Comparison of ENCODE assay signal across 14 mouse cellular contexts in genomic region chr4:133113351-133113882, GRCm38 (mm10). TPM values are rescaled to one million over a fixed set of nuclear protein-coding genes. Genes with fewer than 3 reads are reported as not detected.
DNase-seq lines count a peak whose midpoint lies in the region; ATAC-seq lines count a peak whose summit lies in the region.
"Had no signal": no experiment of that assay in that cellular context is flagged by ENCODE, and none has a peak within 500 bp of the region (broad histone marks: within the 10 kb centered on the region; RNA-seq: fewer than 3 reads in every experiment).

No protein-coding gene starts in this region.

- H3K4me2 ChIP-seq in kidney, embryonic 15.5 days = no peak overlapping the region
- no peak overlapping the region for H3K4me2 ChIP-seq in embryonic facial prominence, embryonic 12.5 days (replicated peaks)
- no peak overlapping the region for H3K4me2 ChIP-seq in limb, embryonic 13.5 days (replicated peaks)

- no peak for ATAC-seq in kidney, embryonic 15.5 days (replicated peaks; ENCODE audit: low FRiP score)
- ATAC-seq in embryonic facial prominence, embryonic 12.5 days (ENCODE audit: insufficient number of reproducible peaks, insufficient read depth, low FRiP score, low TSS enrichment) = no peak
- no peak for ATAC-seq in limb, embryonic 13.5 days (ENCODE audit: low FRiP score, low read depth)
- ATAC-seq: liver, postnatal 0 days had no signal

- no peaks in the 10 kb centered on the region for H3K27me3 ChIP-seq in kidney, embryonic 15.5 days
- H3K27me3 ChIP-seq in embryonic facial prominence, embryonic 12.5 days = no peaks in the 10 kb centered on the region
- no peaks in the 10 kb centered on the region for H3K27me3 ChIP-seq in limb, embryonic 13.5 days
- H3K27me3 ChIP-seq: CH12.LX had no signal

- peaks cover 55% of the 10 kb centered on the region for H3K4me1 ChIP-seq in kidney, embryonic 15.5 days
- peaks cover 39% of the 10 kb centered on the region for H3K4me1 ChIP-seq in embryonic facial prominence, embryonic 12.5 days
- H3K4me1 ChIP-seq in limb, embryonic 13.5 days = peaks cover 55% of the 10 kb centered on the region

- H3K4me3 ChIP-seq in kidney, embryonic 15.5 days (replicated peaks) = no peak overlapping the region
- H3K4me3 ChIP-seq in embryonic facial prominence, embryonic 12.5 days = no peak overlapping the region
- H3K4me3 ChIP-seq in limb, embryonic 13.5 days = no peak overlapping the region
- H3K4me3 ChIP-seq: left cerebral cortex, adult 2 months had no signal

- 43% methylated on average over 6 of the region's 6 CpGs for WGBS in kidney, embryonic 15.5 days
- WGBS in embryonic facial prominence, embryonic 12.5 days = 60% methylated on average over 6 of the region's 6 CpGs
- WGBS in limb, embryonic 13.5 days = 39% methylated on average over 6 of the region's 6 CpGs

- DNase-seq in kidney, adult 11 months = no peak
- DNase-seq in thymus, postnatal 4 days = peak; percentile 56
- no peak for DNase-seq in spleen, adult 18-20 months
- no peak for DNase-seq in cerebellum, postnatal 25 days
- DNase-seq: cerebellum, adult 11-12 months; kidney, postnatal 4 days; liver, postnatal 0 days; lung, postnatal 4 days; retina, postnatal 1 day had no signal

- H3K9ac ChIP-seq in kidney, embryonic 15.5 days = no peak overlapping the region
- no peak overlapping the region for H3K9ac ChIP-seq in embryonic facial prominence, embryonic 12.5 days
- H3K9ac ChIP-seq in limb, embryonic 13.5 days = no peak overlapping the region
- H3K9ac ChIP-seq: liver, postnatal 0 days had no signal

- H3K27ac ChIP-seq in kidney, embryonic 15.5 days = 0 out of 2 replicates have a peak overlapping the region, but pooled peaks have one; percentile 18
- H3K27ac ChIP-seq in embryonic facial prominence, embryonic 12.5 days = peak overlapping the region; percentile 46; the same call in 1 of the 2 replicates
- peak overlapping the region; percentile 22 for H3K27ac ChIP-seq in limb, embryonic 13.5 days
- H3K27ac ChIP-seq: left cerebral cortex, adult 2 months had no signal

- no peaks in the 10 kb centered on the region for H3K9me3 ChIP-seq in kidney, embryonic 15.5 days (replicated peaks)
- no peaks in the 10 kb centered on the region for H3K9me3 ChIP-seq in embryonic facial prominence, embryonic 12.5 days
- H3K9me3 ChIP-seq in limb, embryonic 13.5 days = no peaks in the 10 kb centered on the region

- no peaks in the 10 kb centered on the region for H3K36me3 ChIP-seq in kidney, embryonic 15.5 days
- no peaks in the 10 kb centered on the region for H3K36me3 ChIP-seq in embryonic facial prominence, embryonic 12.5 days
- no peaks in the 10 kb centered on the region for H3K36me3 ChIP-seq in limb, embryonic 13.5 days

RNA-seq across cellular contexts. Expression of gene Wasf2, which starts 16.9 kb away (rescaled TPM):
- polyA plus RNA-seq in kidney, embryonic 15.5 days (2015; fragmentation: Nextera tagmentation; extraction: Ambion mirVana) = 107 and 109 TPM in 2 replicates
- 78.8 and 88.4 TPM in 2 replicates for polyA plus RNA-seq in embryonic facial prominence, embryonic 12.5 days (2016; fragmentation: Nextera tagmentation; extraction: Ambion mirVana)
- polyA plus RNA-seq in limb, embryonic 13.5 days (2015; fragmentation: Nextera tagmentation; extraction: Ambion mirVana) = 114 and 132 TPM in 2 replicates
